Mouse (Mus musculus) lung, postnatal 0 days (tissue): ENCODE measurements around the gene Fam32a. TPM values are rescaled to one million over a fixed set of nuclear protein-coding genes. Genes with fewer than 3 reads are reported as not detected.

Experiments used
- ATAC-seq: fragments of 200-750 bp; cut with Nextera tagmentation; 2 replicates; pipeline ENCODE4 v1.8.0; 2017; ENCODE audit warnings: moderate library complexity
- DNase-seq: peaks from one replicate; pipeline ENCODE4 v3.0.0-alpha.2; 2016; ENCODE audit warnings: low spot score
- H3K27ac ChIP-seq: fragments of 300-500 bp; sonication (generic); 2 replicates; pipeline ENCODE4 v1.5.1; 2014; ENCODE audit warnings: antibody characterized with exemption, mild to moderate bottlenecking, low read length, mixed read lengths
- H3K27me3 ChIP-seq: fragments of 300-500 bp; sonication (generic); replicated peaks from 2 replicates; pipeline ENCODE4 v1.6.1; 2014; ENCODE audit warnings: low read length, mixed read lengths; ENCODE audit not compliant: insufficient read depth
- H3K36me3 ChIP-seq: fragments of 300-500 bp; sonication (generic); 2 replicates; pipeline ENCODE4 v1.6.1; 2014; ENCODE audit warnings: low read length, mixed read lengths; ENCODE audit not compliant: insufficient read depth
- H3K4me1 ChIP-seq: fragments of 300-500 bp; sonication (generic); 2 replicates; pipeline ENCODE4 v1.6.1; 2014; ENCODE audit warnings: antibody characterized with exemption, low read depth, low read length, mixed read lengths; ENCODE audit not compliant: insufficient read depth
- H3K4me2 ChIP-seq: fragments of 300-500 bp; sonication (generic); replicated peaks from 2 replicates; pipeline ENCODE4 v1.6.1; 2014; ENCODE audit warnings: low read depth, mild to moderate bottlenecking, low read length, moderate library complexity, mixed read lengths
- H3K4me3 ChIP-seq: fragments of 300-500 bp; sonication (generic); 2 replicates; pipeline ENCODE4 v1.5.1; 2014; ENCODE audit warnings: low read depth, low read length
- H3K9ac ChIP-seq: fragments of 300-500 bp; sonication (generic); replicated peaks from 2 replicates; pipeline ENCODE4 v1.6.1; 2014; ENCODE audit warnings: low read depth, mild to moderate bottlenecking
- H3K9me3 ChIP-seq: fragments of 300-500 bp; sonication (generic); 2 replicates; pipeline ENCODE4 v1.6.1; 2016; ENCODE audit warnings: low read length, mixed read lengths
- CTCF ChIP-seq: IDR thresholded peaks from 2 replicates; pipeline ENCODE4 v1.5.1; 2016; ENCODE audit warnings: antibody characterized with exemption, mild to moderate bottlenecking
- EP300 ChIP-seq: IDR thresholded peaks from 2 replicates; pipeline ENCODE4 v1.6.1; 2016; ENCODE audit warnings: antibody characterized with exemption, mild to moderate bottlenecking, control low read depth
- WGBS: fragments of 180-500 bp; shearing (Covaris S2); extraction: QIAGEN DNeasy Blood & Tissue Kit; methylation state at CpG from one replicate; pipeline ENCODE4 v1.1.7; 2014; 5-methylcytosine and 5-hydroxymethylcytosine counted together
- polyA plus RNA-seq: library from polyadenylated mRNA; unstranded; fragments of >200 nt; fragmentation: Nextera tagmentation; extraction: Ambion mirVana; gene quantifications from 2 replicates; pipeline ENCODE4 v1.2.1, GENCODE M21; 2015

The Fam32a gene
- polyA plus RNA-seq, 1 experiment from 2014 or later = 63.7 TPM

- 0 out of 2 replicates have a peak, but pooled peaks have one; percentile 8 for ATAC-seq
- no peak for DNase-seq
- Histone ChIP-seq H3K4me2 (no peak overlapping the region), H3K9me3 (no peaks in the 10 kb centered on the region), H3K36me3 (peaks cover 14% of the 10 kb centered on the region), H3K9ac (no peak overlapping the region), H3K27ac (no peak overlapping the region), H3K4me3 (no peak overlapping the region), H3K4me1 (no peaks in the 10 kb centered on the region), H3K27me3 (no peaks in the 10 kb centered on the region)
- TF ChIP-seq EP300 (no peak), CTCF (peak; percentile 78)
- WGBS = 55% methylated on average over 7 of the region's 7 CpGs
Observed at GRCm38 (mm10) chr8:72257171-72257901, 37.8 kb downstream of the Fam32a start.

- DNase-seq (no peak), ATAC-seq (no peak)
- 85% methylated on average over 1 of the region's 1 CpGs for WGBS
- H3K4me1 ChIP-seq = no peaks in the 10 kb centered on the region
- no peaks in the 10 kb centered on the region for H3K9me3 ChIP-seq
- no peak overlapping the region for H3K9ac ChIP-seq
- peaks cover 8% of the 10 kb centered on the region for H3K36me3 ChIP-seq
- H3K4me2 ChIP-seq = no peak overlapping the region
- H3K27ac ChIP-seq = no peak overlapping the region
- TF ChIP-seq CTCF (no peak), EP300 (no peak)
- no peak overlapping the region for H3K4me3 ChIP-seq
- no peaks in the 10 kb centered on the region for H3K27me3 ChIP-seq
Observed at GRCm38 (mm10) chr8:72257902-72258238, 38.3 kb downstream of the Fam32a start.

- no peak for DNase-seq
- Histone ChIP-seq H3K9me3 (no peaks in the 10 kb centered on the region), H3K9ac (no peak overlapping the region), H3K4me3 (no peak overlapping the region), H3K36me3 (no peaks in the 10 kb centered on the region; the same call in 1 of the 2 replicates), H3K4me1 (no peaks in the 10 kb centered on the region), H3K4me2 (no peak overlapping the region), H3K27me3 (no peaks in the 10 kb centered on the region), H3K27ac (no peak overlapping the region)
- no peak for ATAC-seq
- TF ChIP-seq CTCF = no peak
- no peak for TF ChIP-seq EP300
- 61% methylated on average over 2 of the region's 2 CpGs for WGBS
Observed at GRCm38 (mm10) chr8:72259862-72260261, 40.3 kb downstream of the Fam32a start.

GRCm38 (mm10) chr8:72260585-72260984 lies 41.1 kb downstream of the Fam32a start:
- Histone ChIP-seq H3K4me2 (no peak overlapping the region), H3K27me3 (no peaks in the 10 kb centered on the region), H3K4me3 (no peak overlapping the region), H3K9ac (no peak overlapping the region), H3K4me1 (no peaks in the 10 kb centered on the region), H3K9me3 (no peaks in the 10 kb centered on the region), H3K36me3 (no peaks in the 10 kb centered on the region; the same call in 1 of the 2 replicates), H3K27ac (no peak overlapping the region)
- DNase-seq (no peak), ATAC-seq (no peak)
- no peak for TF ChIP-seq CTCF
- TF ChIP-seq EP300 = no peak
- 43% methylated on average over 4 of the region's 4 CpGs for WGBS

- no peak overlapping the region for H3K9ac ChIP-seq
- TF ChIP-seq CTCF (peak; percentile 94), EP300 (no peak)
- no peaks in the 10 kb centered on the region for H3K9me3 ChIP-seq
- ATAC-seq = peak; percentile 66
- no peak overlapping the region for H3K27ac ChIP-seq
- no peaks in the 10 kb centered on the region for H3K36me3 ChIP-seq
- peak; percentile 87 for DNase-seq
- WGBS = 40% methylated on average over 2 of the region's 2 CpGs
- H3K4me3 ChIP-seq = no peak overlapping the region
- H3K4me2 ChIP-seq = no peak overlapping the region
- H3K4me1 ChIP-seq = no peaks in the 10 kb centered on the region
- H3K27me3 ChIP-seq = no peaks in the 10 kb centered on the region
Observed at GRCm38 (mm10) chr8:72261019-72261418, 41.5 kb downstream of the Fam32a start.

- DNase-seq (no peak), ATAC-seq (no peak)
- Histone ChIP-seq H3K36me3 (no peaks in the 10 kb centered on the region), H3K4me1 (no peaks in the 10 kb centered on the region), H3K27ac (no peak overlapping the region), H3K4me3 (no peak overlapping the region), H3K9me3 (no peaks in the 10 kb centered on the region), H3K4me2 (no peak overlapping the region), H3K27me3 (no peaks in the 10 kb centered on the region), H3K9ac (no peak overlapping the region)
- no peak for TF ChIP-seq CTCF
- no peak for TF ChIP-seq EP300
Observed at GRCm38 (mm10) chr8:72261431-72261830, 41.9 kb downstream of the Fam32a start.
